Mouse (Mus musculus) left cerebral cortex, adult 11 months (tissue): ENCODE results near the gene Sdc1.

Experiments
- DNase-seq: peaks from one replicate; pipeline ENCODE4 v3.0.0; 2022; ENCODE audit warnings: low spot score

Sdc1 gene

GRCm38 (mm10) chr12:8770946-8771843, at the start of gene Sdc1:
TSS of gene Sdc1 (plus strand) at chr12:8771323.
- no peak for DNase-seq

- DNase-seq, result no peak
Measured at GRCm38 (mm10) chr12:8726890-8727289, 44.2 kb upstream of the Sdc1 start.

- DNase-seq, result no peak
Measured at GRCm38 (mm10) chr12:8728739-8729138, 42.4 kb upstream of the Sdc1 start.

GRCm38 (mm10) chr12:8753654-8754053, 17.5 kb upstream of the Sdc1 start:
- no peak for DNase-seq

- DNase-seq, result no peak
Measured at GRCm38 (mm10) chr12:8754116-8754515, 17.0 kb upstream of the Sdc1 start.

GRCm38 (mm10) chr12:8758029-8758428, 13.1 kb upstream of the Sdc1 start:
- no peak for DNase-seq

- no peak for DNase-seq
Measured at GRCm38 (mm10) chr12:8759115-8759514, 12.0 kb upstream of the Sdc1 start.

GRCm38 (mm10) chr12:8759779-8760178, 11.3 kb upstream of the Sdc1 start:
- DNase-seq, result no peak

GRCm38 (mm10) chr12:8760561-8760960, 10.6 kb upstream of the Sdc1 start:
- no peak for DNase-seq

GRCm38 (mm10) chr12:8761058-8761457, 10.1 kb upstream of the Sdc1 start:
- no peak for DNase-seq

- no peak for DNase-seq
Measured at GRCm38 (mm10) chr12:8762667-8763066, 8.5 kb upstream of the Sdc1 start.

- DNase-seq, result no peak
Measured at GRCm38 (mm10) chr12:8764221-8764930, 6.7 kb upstream of the Sdc1 start.

- no peak for DNase-seq
Measured at GRCm38 (mm10) chr12:8771844-8772380, 789 bp downstream of the Sdc1 start.

GRCm38 (mm10) chr12:8772451-8773143, 1.5 kb downstream of the Sdc1 start:
- DNase-seq, result no peak

GRCm38 (mm10) chr12:8773336-8773735, 2.2 kb downstream of the Sdc1 start:
- no peak for DNase-seq

- DNase-seq, result no peak
Measured at GRCm38 (mm10) chr12:8774183-8774582, 3.1 kb downstream of the Sdc1 start.

- DNase-seq, result no peak
Measured at GRCm38 (mm10) chr12:8776206-8776605, 5.1 kb downstream of the Sdc1 start.

- DNase-seq, result no peak
Measured at GRCm38 (mm10) chr12:8776741-8777140, 5.6 kb downstream of the Sdc1 start.

GRCm38 (mm10) chr12:8778106-8778505, 7.0 kb downstream of the Sdc1 start:
- no peak for DNase-seq

- no peak for DNase-seq
Measured at GRCm38 (mm10) chr12:8779851-8780250, 8.7 kb downstream of the Sdc1 start.

GRCm38 (mm10) chr12:8781121-8781520, 10.0 kb downstream of the Sdc1 start:
- no peak for DNase-seq

- DNase-seq, result no peak
Measured at GRCm38 (mm10) chr12:8781681-8782378, 10.7 kb downstream of the Sdc1 start.
